9 mouse cellular contexts compared by ENCODE assay signal in the genomic region with DNA sequence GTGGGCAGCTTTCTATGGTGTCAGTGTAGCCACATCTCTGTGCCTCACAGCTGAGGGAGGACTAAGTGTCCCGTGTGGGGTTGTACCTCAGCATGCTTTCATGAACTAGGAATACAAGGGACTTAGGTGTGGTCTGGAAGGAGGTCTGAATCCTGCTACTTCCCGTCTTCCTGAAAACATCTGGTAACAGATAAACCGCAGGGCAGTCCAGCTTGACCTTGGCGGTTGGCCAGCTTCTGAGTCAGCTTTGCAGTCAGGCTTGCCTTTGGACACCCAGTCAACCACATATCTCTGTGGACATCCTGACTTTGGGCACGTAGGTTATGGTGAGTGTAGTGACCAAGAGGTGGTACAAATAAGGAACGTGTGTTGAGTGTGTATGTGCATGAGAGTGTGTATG. TPM values are rescaled to one million over a fixed set of nuclear protein-coding genes. Genes with fewer than 3 reads are reported as not detected.
DNase-seq lines count a peak whose midpoint lies in the region; ATAC-seq lines count a peak whose summit lies in the region.
"Had no signal": no experiment of that assay in that cellular context is flagged by ENCODE, and none has a peak within 500 bp of the region (broad histone marks: within the 10 kb centered on the region; RNA-seq: fewer than 3 reads in every experiment).

No protein-coding gene starts in this region.

- H3K4me2 ChIP-seq in kidney, embryonic 14.5 days (replicated peaks; ENCODE audit: low read depth, low read length): no peak overlapping the region
- H3K4me2 ChIP-seq: lung, embryonic 15.5 days had no signal

- no peaks in the 10 kb centered on the region for H3K27me3 ChIP-seq in kidney, embryonic 14.5 days (ENCODE audit: control insufficient read depth, insufficient read depth, low read length)
- peaks cover 6% of the 10 kb centered on the region for H3K27me3 ChIP-seq in megakaryocyte, embryonic 14.5 days (replicated peaks)
- H3K27me3 ChIP-seq: lung, embryonic 15.5 days had no signal

- ATAC-seq in kidney, embryonic 14.5 days (ENCODE audit: low FRiP score, low TSS enrichment): no peak

- no peaks in the 10 kb centered on the region for H3K36me3 ChIP-seq in kidney, embryonic 14.5 days (ENCODE audit: control insufficient read depth, insufficient read depth, low read length)
- no peaks in the 10 kb centered on the region for H3K36me3 ChIP-seq in megakaryocyte, embryonic 14.5 days (replicated peaks; ENCODE audit: low read length)
- H3K36me3 ChIP-seq: lung, embryonic 15.5 days had no signal

- intact Hi-C loops in gastrocnemius, postnatal 14 days (cut with DNase I; ENCODE audit: low total_unique reads): no loop called here

- no peak overlapping the region for H3K9ac ChIP-seq in kidney, embryonic 14.5 days (ENCODE audit: low read depth, low read length)
- H3K9ac ChIP-seq: lung, embryonic 15.5 days had no signal

- no peak overlapping the region for H3K27ac ChIP-seq in kidney, embryonic 14.5 days (ENCODE audit: low read depth, low read length)
- H3K27ac ChIP-seq: lung, embryonic 15.5 days had no signal

- peak; percentile 72 for DNase-seq in kidney, adult 18-20 months
- peak; percentile 81 for DNase-seq in gastrocnemius, postnatal 14 days
- peak; percentile 79 for DNase-seq in kidney, adult 9 months
- DNase-seq in embryo, embryonic 10.5 days (ENCODE audit: low spot score): no peak
- no peak for DNase-seq in thymus, adult 18-20 months
- DNase-seq in frontal cortex, postnatal 25 days (ENCODE audit: low spot score in 2 of 2): no peak

- WGBS in kidney, embryonic 14.5 days: 69% methylated on average over 6 of the region's 6 CpGs

- H3K9me3 ChIP-seq in kidney, embryonic 14.5 days (ENCODE audit: control insufficient read depth, low read length): no peaks in the 10 kb centered on the region
- H3K9me3 ChIP-seq in megakaryocyte, embryonic 14.5 days: peaks cover 6% of the 10 kb centered on the region
- H3K9me3 ChIP-seq: lung, embryonic 15.5 days had no signal

- H3K4me1 ChIP-seq in kidney, embryonic 14.5 days (ENCODE audit: control insufficient read depth, insufficient read depth, low read length): no peaks in the 10 kb centered on the region
- H3K4me1 ChIP-seq in megakaryocyte, embryonic 14.5 days: peaks cover 29% of the 10 kb centered on the region
- H3K4me1 ChIP-seq: lung, embryonic 15.5 days had no signal

- H3K4me3 ChIP-seq in kidney, embryonic 14.5 days (ENCODE audit: low read length): no peak overlapping the region
- H3K4me3 ChIP-seq in megakaryocyte, embryonic 14.5 days (replicated peaks): peak overlapping the region; percentile 5
- H3K4me3 ChIP-seq: lung, embryonic 15.5 days had no signal

RNA-seq across cellular contexts. Expression of a gene that starts 57.2 kb away (rescaled TPM):
- 24.2 and 51.5 TPM in 2 replicates for polyA plus RNA-seq in kidney, embryonic 14.5 days (2014; fragmentation: Nextera tagmentation; extraction: Ambion mirVana)
- total RNA-seq in gastrocnemius, postnatal 14 days (2021): 10 to 100 TPM; 24.7 to 29.7 TPM
- 37.4 and 52.9 TPM in 2 replicates for polyA plus RNA-seq in megakaryocyte, embryonic 14.5 days (2012; ENCODE audit: insufficient read depth, low replicate concordance)

Comparison
In these comparisons a context has a peak if more than half of its experiments do, and no peak if none do; other contexts are left out.
1. DNase-seq: peak in kidney, adult 18-20 months (single experiment), gastrocnemius, postnatal 14 days (single experiment) and kidney, adult 9 months (single experiment); none in embryo, embryonic 10.5 days (single experiment), thymus, adult 18-20 months (0 of 2) and frontal cortex, postnatal 25 days (0 of 2).